Mouse (Mus musculus) forebrain, embryonic 11.5 days (tissue): ENCODE results near the gene Slc2a4. TPM values are rescaled to one million over a fixed set of nuclear protein-coding genes. Genes with fewer than 3 reads are reported as not detected.
A peak's percentile ranks its signal among the peaks of the same experiment; 100 is the strongest.

Source experiments
- ATAC-seq: fragments of 200-750 bp; cut with Nextera tagmentation; replicated peaks from 2 replicates; pipeline ENCODE4 v1.8.0; 2017; ENCODE audit warnings: moderate TSS enrichment; ENCODE audit not compliant: low FRiP score
- DNase-seq: peaks from one replicate; pipeline ENCODE4 v3.0.0-alpha.2; 2017; ENCODE audit warnings: low spot score
- H3K27ac ChIP-seq: fragments of 300-500 bp; sonication (generic); 2 replicates; pipeline ENCODE4 v1.5.1; 2014; ENCODE audit warnings: low read depth, low read length
- H3K27me3 ChIP-seq: fragments of 300-500 bp; sonication (generic); 2 replicates; pipeline ENCODE4 v1.6.1; 2014; ENCODE audit warnings: mild to moderate bottlenecking, low read length, mixed read lengths; ENCODE audit not compliant: control insufficient read depth, insufficient read depth
- H3K36me3 ChIP-seq: fragments of 300-500 bp; sonication (generic); 2 replicates; pipeline ENCODE4 v1.6.1; 2014; ENCODE audit warnings: mild to moderate bottlenecking, low read length, moderate library complexity, mixed read lengths; ENCODE audit not compliant: control insufficient read depth, insufficient read depth
- H3K4me1 ChIP-seq: fragments of 300-500 bp; sonication (generic); replicated peaks from 2 replicates; pipeline ENCODE4 v1.6.1; 2014; ENCODE audit warnings: low read length, mixed read lengths; ENCODE audit not compliant: control insufficient read depth, insufficient read depth
- H3K4me2 ChIP-seq: fragments of 300-500 bp; sonication (generic); 2 replicates; pipeline ENCODE4 v1.6.1; 2014; ENCODE audit warnings: low read depth, mild to moderate bottlenecking, low read length, moderate library complexity, mixed read lengths; ENCODE audit not compliant: severe bottlenecking
- H3K4me3 ChIP-seq: fragments of 300-500 bp; sonication (generic); 2 replicates; pipeline ENCODE4 v1.5.1; 2014; ENCODE audit warnings: low read depth, low read length
- H3K9ac ChIP-seq: fragments of 300-500 bp; sonication (generic); 2 replicates; pipeline ENCODE4 v1.6.1; 2014; ENCODE audit warnings: low read length
- H3K9me3 ChIP-seq: fragments of 300-500 bp; sonication (generic); 2 replicates; pipeline ENCODE4 v1.6.1; 2016; ENCODE audit warnings: low read length, mixed read lengths; ENCODE audit not compliant: control insufficient read depth
- WGBS: fragments of 180-500 bp; shearing (Covaris S2); extraction: QIAGEN DNeasy Blood & Tissue Kit; methylation state at CpG from one replicate; pipeline ENCODE4 v1.1.7; 2014; 5-methylcytosine and 5-hydroxymethylcytosine counted together
- polyA plus RNA-seq: library from polyadenylated mRNA; unstranded; fragments of >200 nt; fragmentation: Nextera tagmentation; extraction: Ambion mirVana; gene quantifications from 2 replicates; pipeline ENCODE4 v1.2.1, GENCODE M21; 2014

The Slc2a4 gene
- polyA plus RNA-seq, 1 experiment from 2014 or later = 14.8 TPM

DNA sequence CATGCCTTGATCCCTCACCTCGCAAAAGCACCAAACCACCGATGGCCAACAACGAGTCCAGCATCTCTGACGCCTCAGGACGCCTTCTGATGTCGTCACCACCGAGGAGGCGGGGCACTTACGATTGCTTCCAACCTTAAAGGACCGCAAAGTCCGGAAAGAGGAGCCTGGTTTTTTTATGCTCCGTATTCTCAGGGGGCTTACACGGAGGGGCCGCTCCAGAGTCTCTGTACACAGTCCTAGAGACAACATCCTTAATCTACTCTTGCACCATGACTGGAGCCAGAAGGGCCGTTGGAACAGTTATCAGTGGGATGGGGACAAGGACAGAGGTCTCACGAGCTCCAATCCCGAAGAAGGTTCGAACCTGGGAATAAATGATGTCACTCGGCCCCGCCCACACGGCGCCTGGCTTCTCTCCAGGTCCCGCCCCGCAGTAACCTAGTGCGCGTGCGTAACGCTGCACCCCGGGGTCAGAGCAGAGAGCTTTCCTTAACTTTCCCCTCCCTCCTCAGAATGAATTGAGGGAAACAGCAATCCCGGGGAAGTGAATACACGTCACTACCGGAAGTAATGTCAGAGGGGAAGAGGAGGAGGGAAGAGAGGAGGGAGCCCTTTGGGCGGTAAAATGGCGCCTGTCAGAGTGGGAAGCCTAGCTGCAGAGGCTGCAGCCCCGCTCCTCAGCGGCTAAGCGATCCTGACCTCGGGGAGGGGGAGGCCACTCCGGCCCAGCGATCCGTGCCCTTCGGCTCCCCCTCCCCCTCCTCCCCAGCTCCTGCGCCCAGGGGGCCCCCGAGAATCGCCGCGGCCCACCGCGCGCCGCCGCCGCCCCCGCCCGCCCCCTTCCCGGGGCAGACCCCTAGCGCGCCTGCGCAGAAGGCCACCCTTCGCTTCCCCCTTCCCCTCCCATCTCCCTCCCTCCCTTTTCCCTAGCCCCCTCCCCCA, 32.5 kb upstream of the Slc2a4 start:
- DNase-seq (peak; percentile 99), ATAC-seq (peak; percentile 93)
- peak overlapping the region; percentile 99 for H3K27ac ChIP-seq
- peak overlapping the region; percentile 93 for H3K4me2 ChIP-seq
- H3K4me1 ChIP-seq = peaks cover 16% of the 10 kb centered on the region
- under 1% methylated on average over 50 of the region's 60 CpGs for whole genome bisulfite sequencing
- H3K4me3 ChIP-seq = peak overlapping the region; percentile 89
- H3K27me3 ChIP-seq = no peaks in the 10 kb centered on the region
- no peaks in the 10 kb centered on the region for H3K9me3 ChIP-seq
- peak overlapping the region; percentile 91 for H3K9ac ChIP-seq
- peaks cover 3% of the 10 kb centered on the region for H3K36me3 ChIP-seq

DNA sequence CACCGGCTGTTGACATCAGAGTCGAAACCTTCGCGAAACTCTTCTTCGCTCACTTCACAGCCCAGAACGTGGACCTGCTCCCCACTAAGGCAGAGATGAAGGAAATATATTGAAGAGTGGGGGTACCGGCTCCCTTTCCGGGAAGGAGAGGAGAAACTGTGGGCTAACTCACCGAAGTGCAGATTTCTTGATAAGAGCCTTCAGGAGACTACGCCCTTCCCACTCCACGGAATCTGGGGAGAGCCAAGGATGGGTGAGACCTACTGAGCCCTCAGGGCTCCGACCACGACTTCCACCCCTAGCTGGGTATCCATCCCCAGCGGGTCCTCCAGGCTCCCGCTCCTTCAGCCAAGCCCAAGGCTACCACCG, 31.8 kb upstream of the Slc2a4 start:
- Histone ChIP-seq H3K9me3 (no peaks in the 10 kb centered on the region), H3K27me3 (no peaks in the 10 kb centered on the region), H3K4me2 (peak overlapping the region; percentile 93), H3K4me1 (peaks cover 16% of the 10 kb centered on the region), H3K27ac (peak overlapping the region; percentile 99), H3K36me3 (peaks cover 5% of the 10 kb centered on the region), H3K4me3 (peak overlapping the region; percentile 89), H3K9ac (peak overlapping the region; percentile 91)
- 5% methylated on average over 16 of the region's 16 CpGs for whole genome bisulfite sequencing
- DNase-seq (no peak), ATAC-seq (no peak)

- Histone ChIP-seq H3K27ac (no peak overlapping the region), H3K27me3 (no peaks in the 10 kb centered on the region), H3K36me3 (peaks cover 7% of the 10 kb centered on the region), H3K4me2 (no peak overlapping the region), H3K9ac (no peak overlapping the region), H3K4me3 (no peak overlapping the region), H3K9me3 (no peaks in the 10 kb centered on the region), H3K4me1 (peaks cover 3% of the 10 kb centered on the region; the same call in 1 of the 2 replicates)
- 89% methylated on average over 4 of the region's 4 CpGs for WGBS
- no peak for DNase-seq
- ATAC-seq = no peak
Measured at GRCm38 (mm10) chr11:69976271-69976670, 28.3 kb upstream of the Slc2a4 start.

GRCm38 (mm10) chr11:69974907-69975306, 26.9 kb upstream of the Slc2a4 start:
- H3K27ac ChIP-seq = no peak overlapping the region
- no peak overlapping the region for H3K9ac ChIP-seq
- peaks cover 7% of the 10 kb centered on the region for H3K36me3 ChIP-seq
- DNase-seq (no peak), ATAC-seq (no peak)
- H3K4me2 ChIP-seq = no peak overlapping the region
- H3K4me3 ChIP-seq = no peak overlapping the region
- no peaks in the 10 kb centered on the region for H3K9me3 ChIP-seq
- H3K27me3 ChIP-seq = no peaks in the 10 kb centered on the region
- H3K4me1 ChIP-seq = peaks cover 3% of the 10 kb centered on the region; the same call in 1 of the 2 replicates
- 94% methylated on average over 2 of the region's 2 CpGs for WGBS

- no peak for DNase-seq
- WGBS = 89% methylated on average over 3 of the region's 3 CpGs
Measured at GRCm38 (mm10) chr11:69970775-69971174, 22.8 kb upstream of the Slc2a4 start.

DNA sequence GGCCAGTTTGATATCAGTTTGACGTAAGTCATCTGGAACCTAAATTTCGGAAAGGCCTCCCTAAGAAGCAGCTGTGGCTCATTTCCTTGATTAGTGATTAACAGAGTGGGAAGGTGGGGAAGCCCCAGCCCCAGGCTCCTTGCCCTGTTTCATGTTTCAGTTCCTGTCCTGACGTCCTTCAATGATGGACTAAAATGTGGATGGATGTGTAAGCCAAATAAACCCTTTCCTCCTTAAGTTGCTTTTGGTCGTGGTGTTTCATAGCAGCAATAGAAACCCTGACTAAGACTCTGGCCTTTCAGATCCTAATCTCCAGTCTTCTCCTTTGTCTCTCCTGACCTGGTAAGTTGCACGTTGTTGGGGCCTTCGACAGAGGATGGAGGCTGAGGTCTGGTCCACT, 22.2 kb upstream of the Slc2a4 start:
- H3K27me3 ChIP-seq = peaks cover 27% of the 10 kb centered on the region
- no peaks in the 10 kb centered on the region for H3K9me3 ChIP-seq
- no peak overlapping the region for H3K9ac ChIP-seq
- H3K4me2 ChIP-seq = no peak overlapping the region
- peaks cover 9% of the 10 kb centered on the region for H3K4me1 ChIP-seq
- no peak for DNase-seq
- WGBS = 92% methylated on average over 6 of the region's 6 CpGs
- no peak for ATAC-seq
- H3K36me3 ChIP-seq = peaks cover 4% of the 10 kb centered on the region; the same call in 1 of the 2 replicates
- no peak overlapping the region for H3K4me3 ChIP-seq
- no peak overlapping the region for H3K27ac ChIP-seq

More at GRCm38 (mm10) chr11:69970775-69971174, 22.8 kb upstream of the Slc2a4 start:
- H3K36me3 ChIP-seq = peaks cover 4% of the 10 kb centered on the region; the same call in 1 of the 2 replicates
- no peak overlapping the region for H3K27ac ChIP-seq
- H3K27me3 ChIP-seq = peaks cover 22% of the 10 kb centered on the region
- ATAC-seq = no peak
- no peak overlapping the region for H3K4me3 ChIP-seq
- H3K4me1 ChIP-seq = peaks cover 7% of the 10 kb centered on the region
- no peak overlapping the region for H3K9ac ChIP-seq
- no peaks in the 10 kb centered on the region for H3K9me3 ChIP-seq
- no peak overlapping the region for H3K4me2 ChIP-seq

GRCm38 (mm10) chr11:69968793-69969192, 20.8 kb upstream of the Slc2a4 start:
- Histone ChIP-seq H3K4me2 (no peak overlapping the region), H3K4me1 (peaks cover 9% of the 10 kb centered on the region), H3K9ac (no peak overlapping the region), H3K27ac (no peak overlapping the region), H3K4me3 (no peak overlapping the region), H3K36me3 (no peaks in the 10 kb centered on the region; the same call in 1 of the 2 replicates), H3K27me3 (peaks cover 40% of the 10 kb centered on the region), H3K9me3 (no peaks in the 10 kb centered on the region)
- WGBS = 88% methylated on average over 4 of the region's 4 CpGs
- no peak for DNase-seq
- no peak for ATAC-seq

DNA sequence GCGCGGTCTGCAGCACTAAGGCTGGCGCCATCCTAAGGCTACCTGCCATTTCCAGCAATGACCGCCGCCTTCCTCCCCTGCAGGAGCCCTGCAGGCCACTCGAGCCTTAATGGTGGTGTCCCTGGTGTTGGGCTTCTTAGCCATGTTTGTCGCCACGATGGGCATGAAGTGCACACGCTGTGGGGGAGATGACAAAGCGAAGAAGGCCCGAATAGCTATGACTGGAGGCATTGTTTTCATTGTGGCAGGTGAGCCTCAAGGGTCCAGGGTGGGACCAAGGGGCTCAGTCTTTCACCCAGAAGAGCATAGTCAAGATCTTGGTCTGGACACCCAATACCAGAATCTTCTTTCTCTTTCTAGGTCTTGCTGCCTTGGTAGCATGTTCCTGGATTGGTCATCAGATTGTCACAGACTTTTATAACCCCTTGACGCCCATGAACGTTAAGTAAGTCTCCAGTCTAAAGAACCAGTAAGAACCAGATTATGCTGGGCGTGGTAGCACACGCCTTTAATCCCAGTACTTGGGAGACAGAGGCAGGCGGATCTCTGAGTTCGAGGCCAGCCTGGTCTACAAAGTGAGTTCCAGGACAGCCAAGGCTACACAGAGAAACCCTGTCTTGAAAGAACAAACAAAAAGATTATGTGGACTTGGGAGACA, 19.0 kb upstream of the Slc2a4 start:
- no peak for DNase-seq
- Histone ChIP-seq H3K36me3 (no peaks in the 10 kb centered on the region; the same call in 1 of the 2 replicates), H3K4me1 (peaks cover 9% of the 10 kb centered on the region), H3K27ac (no peak overlapping the region), H3K9ac (peak overlapping the region; percentile 41), H3K4me2 (peak overlapping the region; percentile 48), H3K27me3 (peaks cover 48% of the 10 kb centered on the region), H3K4me3 (peak overlapping the region; percentile 19), H3K9me3 (no peaks in the 10 kb centered on the region)
- WGBS = 40% methylated on average over 17 of the region's 17 CpGs
- no peak for ATAC-seq
